12 mouse cellular contexts compared by ENCODE assay signal in the genomic region with DNA sequence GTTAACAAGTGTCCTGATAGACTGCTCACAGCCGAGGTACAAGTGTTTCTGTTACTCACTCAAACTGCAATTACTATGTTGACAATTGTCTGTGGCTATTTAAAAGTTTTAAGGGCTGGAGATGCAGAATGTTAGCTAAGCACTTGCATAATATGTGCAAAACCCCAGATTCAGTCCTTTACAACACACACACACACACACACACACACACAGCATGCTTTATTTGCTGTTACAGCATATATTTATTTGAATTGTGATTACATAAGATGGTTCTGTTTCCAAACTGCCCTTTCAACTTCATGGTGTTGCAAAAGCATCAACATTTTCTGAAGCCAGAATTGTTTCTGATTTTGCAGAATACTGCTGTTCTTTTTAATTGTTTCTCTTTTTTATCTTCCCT. TPM values are rescaled to one million over a fixed set of nuclear protein-coding genes. Genes with fewer than 3 reads are reported as not detected.
"Had no signal": no experiment of that assay in that cellular context is flagged by ENCODE, and none has a peak within 500 bp of the region (broad histone marks: within the 10 kb centered on the region; RNA-seq: fewer than 3 reads in every experiment).

No protein-coding gene starts in this region.

RNA-seq across cellular contexts. Expression of gene Tcte3, which starts 9.1 kb away (rescaled TPM):
- total RNA-seq: left cerebral cortex, postnatal 10 days; liver, adult 2 months; midbrain, postnatal 0 days; monocyte, adult 5-6 weeks had no signal
- polyA plus RNA-seq: limb, embryonic 10.5 days; limb, embryonic 14.5 days; liver, adult 2 months; lung, embryonic 14.5 days; macrophage; midbrain, embryonic 11.5 days; midbrain, embryonic 12.5 days; midbrain, embryonic 13.5 days; midbrain, postnatal 0 days; neural tube, embryonic 12.5 days had no signal
